Mouse (Mus musculus): Measurements from ENCODE around the gene Fbxo46. TPM values are rescaled to one million over a fixed set of nuclear protein-coding genes. Genes with fewer than 3 reads are reported as not detected.

Gene Fbxo46
- polyA plus RNA-seq, 1 experiment = 28.9 TPM

DNA sequence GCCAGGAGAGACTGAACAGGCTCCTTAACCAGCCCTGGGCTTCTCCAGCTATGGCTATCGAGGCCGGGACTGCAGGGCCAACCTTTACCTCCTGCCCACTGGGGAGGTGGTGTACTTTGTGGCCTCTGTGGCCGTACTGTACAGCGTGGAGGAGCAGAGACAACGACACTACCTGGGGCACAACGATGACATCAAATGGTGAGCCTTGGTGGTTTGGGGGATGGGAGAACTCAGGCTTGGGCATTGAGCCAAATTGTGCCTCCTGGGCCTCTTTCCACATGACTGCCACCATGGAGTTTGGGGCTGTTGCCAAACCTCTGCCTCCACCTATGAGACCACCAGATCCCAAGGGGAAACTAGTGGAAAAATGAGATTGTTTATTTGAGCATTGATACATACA is 65.1 kb downstream of the Fbxo46 start:
- peaks cover 69% of the 10 kb centered on the region for H3K36me3 ChIP-seq (replicated peaks; ENCODE audit: low read length)

More for the DNA sequence above, 65.1 kb downstream of the Fbxo46 start:
- TF ChIP-seq GATA1 (IDR thresholded peaks at IDR 0.05; ENCODE audit: borderline replicate concordance, low read length) = no peak
- no peak for TF ChIP-seq FLI1 (IDR thresholded peaks at IDR 0.05; ENCODE audit: low read length)
- Histone ChIP-seq H3K27me3 (replicated peaks) (no peaks in the 10 kb centered on the region), H3K4me1 (peaks cover 54% of the 10 kb centered on the region), H3K9me3 (no peaks in the 10 kb centered on the region), H3K4me3 (replicated peaks) (no peak overlapping the region)

Other genes with a start within 250 kb of the Fbxo46 start
- gene Pglyrp1, start 248.5 kb upstream of the Fbxo46 start, polyA plus RNA-seq (2012; ENCODE audit: insufficient read depth, low replicate concordance) = 14.1 TPM in 1 of 2 replicates, not detected in the other
- 55.0 and 80.2 TPM in 2 replicates for gene Ccdc61, start 209.4 kb upstream of the Fbxo46 start, polyA plus RNA-seq (2012; ENCODE audit: insufficient read depth, low replicate concordance)
- 0.02 and 0.64 TPM in 2 replicates for gene Nova2, start 194.0 kb upstream of the Fbxo46 start, polyA plus RNA-seq (2012; ENCODE audit: insufficient read depth, low replicate concordance)
- gene Nanos2, start 132.5 kb upstream of the Fbxo46 start, polyA plus RNA-seq (2012; ENCODE audit: insufficient read depth, low replicate concordance) = not detected in 2 replicates
- gene Mypop, start 128.6 kb upstream of the Fbxo46 start, polyA plus RNA-seq (2012; ENCODE audit: insufficient read depth, low replicate concordance) = 2.5 and 6.7 TPM in 2 replicates
- gene Irf2bp1, start 115.8 kb upstream of the Fbxo46 start, polyA plus RNA-seq (2012; ENCODE audit: insufficient read depth, low replicate concordance) = 53.2 and 120 TPM in 2 replicates
- gene Foxa3, start 96.3 kb upstream of the Fbxo46 start, polyA plus RNA-seq (2012; ENCODE audit: insufficient read depth, low replicate concordance) = not detected in 2 replicates
- gene Sympk, start 95.5 kb upstream of the Fbxo46 start, polyA plus RNA-seq (2012; ENCODE audit: insufficient read depth, low replicate concordance) = 176 and 205 TPM in 2 replicates
- gene Rsph6a, start 65.2 kb upstream of the Fbxo46 start, polyA plus RNA-seq (2012; ENCODE audit: insufficient read depth, low replicate concordance) = not detected in 2 replicates
- gene Dmwd, start 43.6 kb upstream of the Fbxo46 start, polyA plus RNA-seq (2012; ENCODE audit: insufficient read depth, low replicate concordance) = 13.4 and 30.3 TPM in 2 replicates
- 7.7 and 25.2 TPM in 2 replicates for gene Dmpk, start 36.0 kb upstream of the Fbxo46 start, polyA plus RNA-seq (2012; ENCODE audit: insufficient read depth, low replicate concordance)
- 11.5 and 23.2 TPM in 2 replicates for gene Six5, start 25.3 kb upstream of the Fbxo46 start, polyA plus RNA-seq (2012; ENCODE audit: insufficient read depth, low replicate concordance)
- gene Gm4969, start 1.5 kb upstream of the Fbxo46 start, polyA plus RNA-seq (2012; ENCODE audit: insufficient read depth, low replicate concordance) = not detected in 2 replicates
- 5.0 and 11.8 TPM in 2 replicates for gene Qpctl, start 29.4 kb downstream of the Fbxo46 start, polyA plus RNA-seq (2012; ENCODE audit: insufficient read depth, low replicate concordance)
- 50.5 and 69.4 TPM in 2 replicates for gene Snrpd2, start 29.9 kb downstream of the Fbxo46 start, polyA plus RNA-seq (2012; ENCODE audit: insufficient read depth, low replicate concordance)
- gene Gipr, start 46.3 kb downstream of the Fbxo46 start, polyA plus RNA-seq (2012; ENCODE audit: insufficient read depth, low replicate concordance) = 1.2 TPM in 2 replicates
- gene Eml2, start 56.6 kb downstream of the Fbxo46 start, polyA plus RNA-seq (2012; ENCODE audit: insufficient read depth, low replicate concordance) = 53.9 and 56.3 TPM in 2 replicates
- 0.03 TPM in 1 of 2 replicates, not detected in the other for gene Gpr4, start 92.7 kb downstream of the Fbxo46 start, polyA plus RNA-seq (2012; ENCODE audit: insufficient read depth, low replicate concordance)
- 7.3 and 11.6 TPM in 2 replicates for gene Opa3, start 108.5 kb downstream of the Fbxo46 start, polyA plus RNA-seq (2012; ENCODE audit: insufficient read depth, low replicate concordance)
- gene Vasp, start 152.0 kb downstream of the Fbxo46 start, polyA plus RNA-seq (2012; ENCODE audit: insufficient read depth, low replicate concordance) = 828 and 2,423 TPM in 2 replicates
- not detected in 2 replicates for gene Ppm1n, start 160.2 kb downstream of the Fbxo46 start, polyA plus RNA-seq (2012; ENCODE audit: insufficient read depth, low replicate concordance)
- gene Rtn2, start 162.8 kb downstream of the Fbxo46 start, polyA plus RNA-seq (2012; ENCODE audit: insufficient read depth, low replicate concordance) = 6.1 and 8.4 TPM in 2 replicates
- 12.9 and 33.1 TPM in 2 replicates for gene Fosb, start 190.2 kb downstream of the Fbxo46 start, polyA plus RNA-seq (2012; ENCODE audit: insufficient read depth, low replicate concordance)
- gene Ercc1, start 224.9 kb downstream of the Fbxo46 start, polyA plus RNA-seq (2012; ENCODE audit: insufficient read depth, low replicate concordance) = 36.5 and 52.2 TPM in 2 replicates
- gene Cd3eap, start 239.6 kb downstream of the Fbxo46 start, polyA plus RNA-seq (2012; ENCODE audit: insufficient read depth, low replicate concordance) = 13.3 and 50.4 TPM in 2 replicates
- 21.5 and 54.3 TPM in 2 replicates for gene Ppp1r13l, start 239.9 kb downstream of the Fbxo46 start, polyA plus RNA-seq (2012; ENCODE audit: insufficient read depth, low replicate concordance)

Measured in megakaryocyte, embryonic 14.5 days (primary cell).